Mouse (Mus musculus) retina, adult 2 months (tissue): ENCODE data around the gene Ofcc1.

Experiments
- DNase-seq: peaks from one replicate; pipeline ENCODE4 v3.0.0-alpha.2; 2012; ENCODE audit warnings: low read depth, low spot score

Ofcc1 gene

DNA sequence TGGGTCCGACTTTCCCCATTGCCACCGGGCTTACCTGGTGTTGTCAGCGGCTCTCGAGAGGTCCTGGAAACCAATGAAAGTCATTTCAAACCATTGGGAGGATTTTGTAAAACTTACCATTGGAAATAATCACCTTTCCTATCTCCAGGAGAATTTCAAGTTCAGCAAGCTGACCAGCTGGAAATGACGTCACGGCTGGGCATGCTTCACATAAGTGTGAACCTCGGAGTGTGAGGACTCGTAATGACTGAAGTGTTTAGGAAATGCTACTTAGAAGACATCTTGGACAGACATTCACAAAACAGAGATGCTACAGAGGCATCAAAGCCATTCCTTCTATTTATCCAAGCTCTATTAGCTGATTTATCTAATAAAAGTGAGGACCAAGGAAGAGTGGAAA is 361.0 kb downstream of the Ofcc1 start:
- DNase-seq = no peak

DNA sequence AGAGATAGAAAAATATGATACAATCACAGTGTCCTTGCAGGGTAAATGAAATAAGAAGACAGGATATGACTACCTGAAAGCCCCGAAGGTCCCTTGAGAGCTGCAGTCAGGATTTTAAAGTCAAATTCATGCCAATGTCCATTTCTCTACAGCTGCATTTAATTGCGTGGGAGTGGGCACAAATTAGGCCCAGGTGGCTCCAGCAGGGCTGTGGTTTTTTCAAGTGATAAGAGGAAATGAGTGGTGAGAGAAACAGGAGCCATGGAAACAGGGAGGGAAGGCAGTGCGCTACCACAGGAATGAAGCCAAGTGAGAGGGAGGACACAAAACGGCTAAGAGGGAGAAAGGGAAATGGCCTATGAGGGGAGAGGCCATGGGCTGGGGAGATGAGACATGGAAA is 363.3 kb downstream of the Ofcc1 start:
- DNase-seq = no peak

DNA sequence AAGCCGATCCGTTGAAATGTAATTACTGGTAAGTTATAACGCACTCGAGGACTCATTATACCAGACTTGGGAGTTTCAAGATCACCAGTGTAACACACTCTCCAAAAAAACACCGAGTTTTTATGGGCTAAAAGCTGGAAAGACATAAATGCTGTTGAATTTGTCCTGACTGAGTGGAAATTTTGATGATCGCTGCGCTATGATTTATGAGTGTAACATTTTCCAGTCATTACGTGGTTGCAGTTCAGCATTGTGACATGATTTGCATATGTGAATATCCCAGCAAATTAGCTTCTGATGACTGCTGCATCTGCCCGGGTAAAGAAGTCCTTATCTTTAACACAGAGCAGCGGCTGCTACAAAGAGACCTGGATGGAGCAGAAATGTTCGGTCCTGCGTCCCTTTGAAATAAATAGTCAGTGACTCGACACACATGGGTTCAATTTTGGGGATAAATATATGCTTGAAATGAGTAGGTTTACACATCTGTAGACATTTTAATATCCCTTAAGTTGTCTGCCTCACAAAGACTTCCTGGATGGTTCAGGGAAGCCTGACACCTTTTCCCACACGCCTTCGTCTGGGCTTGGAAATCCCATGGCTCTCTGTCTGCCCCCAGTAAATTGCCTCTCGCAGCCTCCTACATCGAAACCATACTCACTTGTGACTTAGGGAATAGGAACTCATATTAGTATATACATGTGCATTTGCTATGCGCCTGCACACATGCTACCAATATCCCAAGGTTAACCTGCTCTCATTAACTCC is 381.8 kb downstream of the Ofcc1 start:
- DNase-seq = no peak

DNA sequence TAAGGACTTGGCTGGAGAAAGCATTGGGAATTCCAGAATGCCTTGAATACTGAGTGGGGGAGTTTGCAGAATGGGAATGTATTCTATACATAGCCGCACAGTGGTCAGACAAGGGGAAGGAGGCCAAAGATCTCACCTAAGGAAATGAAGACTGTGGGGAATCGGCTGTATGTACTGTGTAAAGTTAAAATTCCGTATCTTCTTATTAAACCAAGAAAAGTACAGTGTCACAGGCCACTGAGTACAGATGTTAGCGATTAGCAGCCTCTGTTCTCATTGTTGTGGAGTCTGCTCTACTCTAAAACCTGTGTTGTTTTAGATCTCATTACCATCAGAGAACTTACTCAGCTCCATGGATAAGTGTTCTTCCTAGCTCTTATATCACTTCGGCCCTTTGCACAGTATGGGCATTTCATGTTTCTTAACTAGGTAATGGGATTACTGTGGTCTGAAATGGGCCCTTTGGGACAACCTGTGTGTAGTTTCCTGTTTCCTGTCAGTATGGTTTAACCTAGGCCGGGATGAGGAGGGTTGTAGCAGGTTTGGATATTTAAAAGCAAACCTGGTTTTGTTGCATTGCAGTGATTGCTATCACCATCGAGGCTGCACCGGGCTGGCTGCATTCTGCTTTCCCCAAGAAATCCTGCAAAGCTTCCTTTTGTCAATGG is 392.8 kb downstream of the Ofcc1 start:
- no peak for DNase-seq

DNA sequence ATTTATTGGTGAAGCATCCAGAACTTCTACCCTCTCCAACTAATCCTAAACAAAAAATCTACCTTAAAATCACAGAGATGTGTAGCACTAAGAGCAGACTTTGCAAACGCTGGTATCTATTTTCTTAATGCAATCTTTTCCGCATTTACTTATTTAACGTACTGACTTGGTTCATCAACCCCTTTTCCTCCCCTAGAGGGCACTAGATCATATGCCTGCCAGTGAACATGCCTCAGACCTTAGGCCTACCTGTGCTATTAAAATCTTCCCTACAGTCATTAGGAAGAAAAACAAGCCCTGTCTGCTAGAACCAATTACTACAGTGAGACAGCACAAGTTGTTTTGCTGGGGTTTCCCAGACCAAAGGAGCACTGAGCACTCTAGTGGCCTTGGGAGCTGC is 404.0 kb downstream of the Ofcc1 start:
- DNase-seq = no peak

DNA sequence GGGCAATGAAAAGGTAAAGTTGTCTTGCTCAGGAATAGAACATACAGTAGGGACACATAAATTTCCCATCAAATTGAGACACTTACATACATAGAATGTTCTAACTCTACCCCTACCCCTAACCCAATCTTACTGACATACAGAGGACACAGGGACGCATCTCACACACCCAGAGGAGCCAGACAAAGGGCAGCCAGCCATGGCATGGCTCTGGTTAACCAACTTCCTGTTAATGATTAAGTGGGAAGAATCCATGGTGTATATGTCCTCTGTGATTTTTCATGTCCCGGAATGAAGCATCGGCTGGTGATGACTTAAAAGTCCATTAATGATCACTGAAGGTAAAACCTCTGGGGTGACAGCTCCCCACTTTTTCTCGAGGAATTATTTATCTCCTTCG is 405.2 kb downstream of the Ofcc1 start:
- no peak for DNase-seq
